Mouse (Mus musculus): ENCODE results near the gene Arhgef18.

Gene Arhgef18

GRCm38 (mm10) chr8:3395246-3395645 is 2.4 kb downstream of the Arhgef18 start:
- no peak for DNase-seq (ENCODE audit: low spot score in 2 of 2)

- DNase-seq (ENCODE audit: low spot score in 2 of 2) = no peak
Observed at GRCm38 (mm10) chr8:3397597-3397996, 4.8 kb downstream of the Arhgef18 start.

- DNase-seq (ENCODE audit: low spot score in 2 of 2) = no peak
Observed at GRCm38 (mm10) chr8:3400509-3400908, 7.7 kb downstream of the Arhgef18 start.

- no peak for DNase-seq (ENCODE audit: low spot score in 2 of 2)
Observed at GRCm38 (mm10) chr8:3407417-3407816, 14.6 kb downstream of the Arhgef18 start.

GRCm38 (mm10) chr8:3411085-3411484 is 18.3 kb downstream of the Arhgef18 start:
- no peak for DNase-seq (ENCODE audit: low spot score in 2 of 2)

GRCm38 (mm10) chr8:3411901-3412301 is 19.1 kb downstream of the Arhgef18 start:
- no peak for DNase-seq (ENCODE audit: low spot score in 2 of 2)

- DNase-seq (ENCODE audit: low spot score in 2 of 2) = no peak
Observed at GRCm38 (mm10) chr8:3412816-3413215, 20.0 kb downstream of the Arhgef18 start.

GRCm38 (mm10) chr8:3414639-3415190 is 21.9 kb downstream of the Arhgef18 start:
- no peak for DNase-seq (ENCODE audit: low spot score in 2 of 2)

GRCm38 (mm10) chr8:3415259-3415658 is 22.5 kb downstream of the Arhgef18 start:
- DNase-seq (ENCODE audit: low spot score in 2 of 2) = no peak

GRCm38 (mm10) chr8:3415661-3416060 is 22.9 kb downstream of the Arhgef18 start:
- DNase-seq (ENCODE audit: low spot score in 2 of 2) = no peak

GRCm38 (mm10) chr8:3416846-3417245 is 24.0 kb downstream of the Arhgef18 start:
- no peak for DNase-seq (ENCODE audit: low spot score in 2 of 2)

- DNase-seq (ENCODE audit: low spot score in 2 of 2) = no peak
Observed at GRCm38 (mm10) chr8:3417455-3417854, 24.6 kb downstream of the Arhgef18 start.

- DNase-seq (ENCODE audit: low spot score in 2 of 2) = no peak
Observed at GRCm38 (mm10) chr8:3418101-3418500, 25.3 kb downstream of the Arhgef18 start.

GRCm38 (mm10) chr8:3420105-3420706 is 27.4 kb downstream of the Arhgef18 start:
- DNase-seq (ENCODE audit: low spot score in 2 of 2) = no peak

GRCm38 (mm10) chr8:3421507-3421906 is 28.7 kb downstream of the Arhgef18 start:
- DNase-seq (ENCODE audit: low spot score in 2 of 2) = no peak

- no peak for DNase-seq (ENCODE audit: low spot score in 2 of 2)
Observed at GRCm38 (mm10) chr8:3425217-3425616, 32.4 kb downstream of the Arhgef18 start.

- no peak for DNase-seq (ENCODE audit: low spot score in 2 of 2)
Observed at GRCm38 (mm10) chr8:3426211-3426610, 33.4 kb downstream of the Arhgef18 start.

- DNase-seq (ENCODE audit: low spot score in 2 of 2) = peak in 1 of 2 experiments; percentile 19
Observed at GRCm38 (mm10) chr8:3428426-3428825, 35.6 kb downstream of the Arhgef18 start.

- DNase-seq (ENCODE audit: low spot score in 2 of 2) = no peak
Observed at GRCm38 (mm10) chr8:3429966-3430365, 37.2 kb downstream of the Arhgef18 start.

GRCm38 (mm10) chr8:3431113-3431512 is 38.3 kb downstream of the Arhgef18 start:
- no peak for DNase-seq (ENCODE audit: low spot score in 2 of 2)

GRCm38 (mm10) chr8:3436492-3436891 is 43.7 kb downstream of the Arhgef18 start:
- DNase-seq (ENCODE audit: low spot score in 2 of 2) = no peak

GRCm38 (mm10) chr8:3439510-3439909 is 46.7 kb downstream of the Arhgef18 start:
- no peak for DNase-seq (ENCODE audit: low spot score in 2 of 2)

GRCm38 (mm10) chr8:3449226-3449625 is 56.4 kb downstream of the Arhgef18 start:
- DNase-seq (ENCODE audit: low spot score in 2 of 2) = no peak

GRCm38 (mm10) chr8:3450670-3451069 is 57.9 kb downstream of the Arhgef18 start:
- peak; percentile 27 to 28 for DNase-seq (ENCODE audit: low spot score in 2 of 2)

All from frontal cortex, postnatal 36 days (tissue).